Mouse (Mus musculus) thymus, adult 2 months (tissue): ENCODE measurements around the gene Lyst.

Experiments
- CTCF ChIP-seq: fragments of 200-500 bp; IDR thresholded peaks from 2 replicates; pipeline ENCODE4 v1.5.1; 2012; ENCODE audit warnings: mild to moderate bottlenecking, control low read depth, low read length, moderate library complexity, borderline replicate concordance; ENCODE audit not compliant: control insufficient read depth, poor library complexity, insufficient read depth; ENCODE audit errors: extremely low read depth
- POLR2A ChIP-seq: fragments of 200-500 bp; IDR thresholded peaks from 2 replicates; pipeline ENCODE4 v1.6.1; 2012; ENCODE audit warnings: mild to moderate bottlenecking, low read length, control low read depth, moderate library complexity; ENCODE audit not compliant: control insufficient read depth, poor library complexity, insufficient read depth; ENCODE audit errors: extremely low read depth

GRCm38 (mm10) chr13:13791981-13792380 lies 201.8 kb downstream of the Lyst start:
- TF ChIP-seq POLR2A: no peak
- no peak for TF ChIP-seq CTCF
